Mouse (Mus musculus) megakaryocyte-erythroid progenitor cell, adult 5-6 weeks (primary cell): ENCODE measurements around the gene Mamdc2. TPM values are rescaled to one million over a fixed set of nuclear protein-coding genes. Genes with fewer than 3 reads are reported as not detected.

Experiments
- ATAC-seq: replicated peaks from 2 replicates; pipeline ENCODE4 v1.8.0; 2016; ENCODE audit warnings: mild to moderate bottlenecking, inconsistent platforms; ENCODE audit not compliant: severe bottlenecking, poor library complexity, low FRiP score, low TSS enrichment
- total RNA-seq, 2 experiments: library from RNA; stranded (forward) in 1 of 2; stranded (reverse) in 1 of 2; fragments of 200-1000, 215-1000 nt in 1 of 2; fragments of >200 nt in 1 of 2; fragmentation: Nextera tagmentation in 1 of 2; gene quantifications; 2 replicates each; pipeline ENCODE4 v1.2.3; 2014 to 2017

Gene Mamdc2
- total RNA-seq, 2 experiments from 2014 or later = not detected

DNA sequence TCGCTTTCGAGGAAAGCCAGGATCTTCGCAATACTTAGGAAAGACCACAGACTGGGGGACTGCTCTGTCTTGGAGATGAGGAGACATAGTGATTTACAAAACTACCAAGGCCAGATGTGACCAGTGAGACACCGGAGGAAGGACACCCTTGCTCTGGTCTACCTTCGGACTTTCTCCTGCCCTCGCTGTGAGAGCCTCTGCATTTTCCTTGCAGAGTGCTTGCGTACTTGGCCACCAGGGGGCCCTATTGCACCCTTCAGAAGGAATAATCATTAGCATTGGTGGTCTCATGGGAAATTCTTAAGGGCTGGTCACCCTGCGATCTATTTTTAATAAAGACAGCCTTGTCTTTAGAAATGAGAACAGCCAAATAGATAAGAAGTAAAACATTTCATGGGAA is 75.0 kb downstream of the Mamdc2 start:
- peak; percentile 71 for ATAC-seq

GRCm38 (mm10) chr19:23369275-23369674 is 79.0 kb downstream of the Mamdc2 start:
- no peak for ATAC-seq

DNA sequence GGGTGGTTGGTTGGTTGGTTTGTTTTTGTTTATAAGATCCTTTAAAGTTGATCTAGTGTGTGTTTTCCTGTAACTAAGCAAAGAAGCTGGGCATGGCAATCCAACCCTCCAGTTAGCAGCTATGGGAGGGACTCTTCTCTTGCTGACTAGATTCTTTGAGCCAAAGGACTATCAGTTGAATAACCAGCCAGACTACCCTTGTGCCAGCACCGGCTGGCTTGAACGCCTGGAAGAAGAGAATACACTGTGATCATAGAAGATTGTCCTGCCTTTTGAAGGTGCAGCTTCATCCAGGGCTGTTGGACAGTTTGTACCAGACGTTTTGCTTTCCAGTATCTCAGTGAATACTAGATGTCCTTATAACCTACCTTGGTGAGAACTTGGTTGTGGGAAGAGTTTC is 86.2 kb downstream of the Mamdc2 start:
- ATAC-seq = no peak

DNA sequence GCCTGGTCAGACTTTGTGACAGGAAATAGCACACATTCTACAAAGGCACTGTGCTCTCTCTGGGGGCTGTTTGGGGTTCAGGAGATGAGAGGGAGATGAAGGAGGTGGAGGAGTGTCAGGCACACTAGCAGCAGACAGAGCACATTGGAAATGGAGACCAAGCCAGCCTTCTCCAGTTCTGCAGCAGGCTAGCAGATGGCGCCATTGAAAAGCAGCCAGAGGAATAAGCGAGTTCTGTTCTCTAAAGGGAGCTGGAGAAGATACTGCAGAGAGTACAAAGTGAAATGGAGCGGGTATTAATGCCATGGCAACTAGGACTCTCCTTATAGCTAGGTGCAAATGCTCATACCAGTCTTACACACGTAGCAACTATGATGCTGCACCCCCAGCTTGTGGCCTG is 87.1 kb downstream of the Mamdc2 start:
- no peak for ATAC-seq

GRCm38 (mm10) chr19:23360536-23360935 is 87.7 kb downstream of the Mamdc2 start:
- ATAC-seq = no peak

GRCm38 (mm10) chr19:23357253-23357652 is 91.0 kb downstream of the Mamdc2 start:
- ATAC-seq = no peak

DNA sequence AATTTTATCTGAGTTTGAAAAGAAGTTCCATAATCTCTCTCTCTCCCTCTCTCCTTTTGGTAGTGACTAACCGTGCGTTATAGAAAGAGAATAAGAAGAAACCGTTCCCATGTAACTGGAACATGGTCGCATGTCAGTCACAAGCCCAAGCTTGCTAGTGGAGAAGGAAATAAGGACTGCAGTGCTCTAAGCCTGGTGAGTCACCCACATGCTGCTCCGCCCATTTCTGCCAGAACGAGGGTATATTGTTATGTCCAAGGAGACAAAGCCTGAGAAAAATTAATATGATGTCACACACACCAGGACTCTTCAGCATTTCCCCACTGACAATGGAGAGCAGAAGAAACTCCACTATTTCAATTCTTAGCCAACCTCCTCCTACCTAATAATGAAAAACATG is 93.5 kb downstream of the Mamdc2 start:
- no peak for ATAC-seq

DNA sequence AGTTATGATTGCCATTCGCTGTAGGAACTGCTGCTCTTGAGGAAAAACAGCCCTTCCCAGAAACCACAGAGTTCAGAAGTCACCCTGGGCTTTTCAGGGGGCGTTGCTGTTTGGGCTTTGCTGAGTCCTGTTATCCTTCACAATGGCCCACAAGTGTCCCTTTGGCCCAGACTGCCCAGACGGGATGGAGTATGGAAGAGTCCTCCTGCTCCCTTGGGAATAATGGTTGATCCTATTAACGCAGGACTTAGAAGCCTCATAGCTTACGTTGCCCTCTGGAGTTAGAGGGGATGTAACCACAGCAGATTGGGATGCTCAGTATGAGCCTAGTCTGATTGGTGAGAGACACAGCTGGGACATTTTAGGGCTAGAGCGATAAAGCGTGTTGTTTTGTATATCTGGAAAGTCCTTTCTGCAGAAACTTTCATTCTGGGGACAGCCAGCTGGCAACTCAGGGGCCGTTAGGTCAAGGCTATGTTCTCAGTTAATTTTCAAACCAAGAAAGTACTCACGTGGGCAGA is 94.3 kb downstream of the Mamdc2 start:
- no peak for ATAC-seq

GRCm38 (mm10) chr19:23353161-23353560 is 95.1 kb downstream of the Mamdc2 start:
- ATAC-seq = peak; percentile 52

DNA sequence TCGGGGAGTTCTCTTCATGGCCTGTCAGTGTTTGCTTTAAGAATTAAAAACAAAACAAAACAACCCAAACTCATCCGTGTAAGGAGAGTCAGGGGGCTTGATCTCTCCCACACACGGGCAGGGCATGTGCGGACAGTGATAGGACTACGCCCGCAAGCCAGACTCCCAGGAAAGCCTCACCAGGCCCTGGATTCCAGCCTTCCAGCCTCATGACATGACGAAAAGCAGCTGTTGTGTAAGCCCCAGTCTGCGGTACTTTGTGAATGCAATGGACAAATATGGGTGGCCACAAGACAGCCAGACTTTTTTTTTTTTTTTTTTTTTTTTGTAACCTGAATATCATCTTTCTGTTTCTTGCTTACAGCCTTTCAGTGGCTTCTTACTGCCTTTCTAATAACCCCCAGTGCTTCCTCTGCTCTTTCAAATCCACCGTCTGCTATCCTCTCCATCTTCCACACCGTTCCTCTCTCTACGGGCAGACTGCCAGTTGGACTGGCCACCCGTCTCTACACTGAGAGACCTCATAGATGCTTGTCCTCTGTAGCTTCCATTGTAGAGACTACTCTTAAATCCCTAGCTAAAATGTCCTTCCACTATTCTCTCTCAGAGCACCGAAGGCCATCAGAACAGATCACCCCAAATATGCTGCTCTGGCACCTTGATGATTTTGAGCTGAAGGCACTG is 96.3 kb downstream of the Mamdc2 start:
- no peak for ATAC-seq

GRCm38 (mm10) chr19:23349930-23350329 is 98.3 kb downstream of the Mamdc2 start:
- ATAC-seq = no peak

GRCm38 (mm10) chr19:23342782-23343181 is 105.5 kb downstream of the Mamdc2 start:
- no peak for ATAC-seq

GRCm38 (mm10) chr19:23332883-23333282 is 115.4 kb downstream of the Mamdc2 start:
- ATAC-seq = no peak

DNA sequence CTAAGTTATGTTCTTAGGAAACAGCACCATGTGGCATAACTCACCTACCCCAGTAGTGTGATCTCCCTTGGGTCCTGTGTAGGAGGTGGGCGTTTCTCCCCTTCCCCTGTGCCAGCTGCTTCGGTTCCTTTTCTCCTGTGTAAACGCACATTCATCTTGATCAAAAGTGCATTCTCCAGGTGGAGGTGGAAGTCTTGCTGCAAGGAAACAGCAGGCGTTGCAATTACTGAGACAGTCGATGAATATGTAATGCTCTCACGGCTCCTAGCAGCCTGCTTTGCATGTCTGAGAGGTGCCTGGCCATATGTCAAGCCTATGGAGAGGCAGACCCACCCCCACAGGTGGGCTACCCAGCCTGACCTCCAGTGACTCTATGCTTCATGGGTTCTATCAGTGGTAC is 117.4 kb downstream of the Mamdc2 start:
- no peak for ATAC-seq

GRCm38 (mm10) chr19:23329346-23329745 is 118.9 kb downstream of the Mamdc2 start:
- ATAC-seq = no peak

- no peak for ATAC-seq
Observed at GRCm38 (mm10) chr19:23327056-23327640, 121.1 kb downstream of the Mamdc2 start.

GRCm38 (mm10) chr19:23323107-23323506 is 125.1 kb downstream of the Mamdc2 start:
- no peak for ATAC-seq

GRCm38 (mm10) chr19:23317989-23318358 is 130.3 kb downstream of the Mamdc2 start:
- no peak for ATAC-seq

DNA sequence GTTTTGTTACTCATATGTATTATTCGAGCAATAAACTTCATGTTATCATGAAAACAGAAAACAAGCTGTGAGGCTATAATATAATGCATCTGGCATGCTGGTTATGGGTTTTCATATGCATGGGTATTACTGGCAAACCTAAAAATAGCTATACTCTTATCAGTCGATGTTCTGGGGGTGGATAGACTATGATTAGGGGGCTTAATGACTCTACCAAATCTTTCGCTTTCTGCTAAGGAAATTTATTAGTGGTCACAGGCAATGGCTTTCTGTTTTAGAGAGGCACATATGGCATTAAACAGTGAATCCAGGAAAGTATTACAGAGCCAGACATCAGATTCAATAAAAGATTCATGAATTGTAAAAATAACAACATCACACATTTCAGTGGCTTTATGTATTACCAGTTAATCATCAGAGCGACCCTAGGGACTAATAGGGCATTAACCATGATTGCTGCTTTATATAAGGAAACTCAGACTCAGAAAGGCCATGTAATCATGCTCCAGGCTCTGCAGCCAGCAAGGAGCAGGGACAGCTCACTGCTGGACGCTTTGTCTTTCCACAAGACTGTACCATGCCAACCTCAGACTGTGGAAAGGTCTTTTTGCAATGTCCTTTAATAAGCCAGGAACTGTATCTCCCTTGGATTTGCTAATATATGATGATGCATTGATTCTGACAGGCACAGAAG is 130.8 kb downstream of the Mamdc2 start:
- no peak for ATAC-seq

DNA sequence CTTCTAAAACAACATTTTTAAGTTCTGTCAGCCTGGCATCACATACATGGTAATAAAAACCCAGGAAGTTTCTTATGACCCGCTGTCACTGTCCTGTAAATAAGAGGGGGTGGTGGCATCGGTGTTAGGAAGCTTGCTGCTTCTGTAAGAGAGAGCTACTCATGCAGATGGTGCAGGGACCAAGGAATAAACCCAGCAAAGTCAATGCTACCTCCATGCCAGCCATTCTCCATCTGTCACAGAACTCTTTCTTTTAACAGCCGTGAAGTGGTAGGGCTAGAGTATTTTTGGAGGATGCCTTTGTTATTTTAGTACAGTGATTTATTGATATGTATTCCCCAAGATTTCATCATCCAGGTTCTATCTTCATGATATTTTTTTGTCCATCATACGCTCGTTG is 131.4 kb downstream of the Mamdc2 start:
- ATAC-seq = no peak

GRCm38 (mm10) chr19:23309979-23310378 is 138.3 kb downstream of the Mamdc2 start:
- no peak for ATAC-seq
